Mouse (Mus musculus): ENCODE measurements at regions not wholly inside any gene's neighbourhood (a gene's known extent, or its start where the extent isn't known, plus 50 kb on each side); places are given as distances from the start of the nearest gene placed in this dataset.

GRCm38 (mm10) chr2:178724228-178724627 is 293.9 kb downstream of the Cdh26 start:
- TF ChIP-seq CTCF (IDR thresholded peaks at IDR 0.05; ENCODE audit: control insufficient read depth, insufficient read depth, insufficient replicate concordance, low read depth, low read length) (no peak), POLR2A (IDR thresholded peaks at IDR 0.05; ENCODE audit: control insufficient read depth, low read depth, low read length) (no peak)
